Mouse (Mus musculus): ENCODE results near the gene Vmn2r23. TPM values are rescaled to one million over a fixed set of nuclear protein-coding genes. Genes with fewer than 3 reads are reported as not detected.
"Not testable (repeated sequence)": the region's sequence is repeated elsewhere in the genome, so short reads cannot be mapped to it uniquely, and the experiment has no call there.

The Vmn2r23 gene
- total RNA-seq (2021) (not detected), polyA plus RNA-seq (2012; rRNA removed) (not detected in 2 replicates)
- long read RNA-seq = 0 reads

DNA sequence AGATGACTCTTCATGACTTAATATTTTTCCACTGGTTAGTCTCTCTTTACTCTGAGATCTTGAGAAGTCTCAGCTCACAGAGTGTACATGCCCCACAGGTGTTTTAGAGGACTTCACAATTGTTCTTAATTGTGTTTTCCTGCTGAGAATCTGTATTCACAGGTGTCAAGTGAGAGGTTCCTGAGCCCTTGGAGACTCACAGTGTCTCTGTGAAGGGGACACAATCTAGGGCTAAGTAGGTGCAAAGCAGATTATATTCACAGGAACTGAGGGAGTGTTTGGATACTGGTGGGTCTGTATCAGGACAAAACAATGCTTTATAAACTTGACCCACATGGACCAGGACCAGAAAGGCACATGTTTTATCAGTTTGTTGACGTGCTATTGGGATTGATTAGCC is at the start of gene Vmn2r23:
TSS of gene Vmn2r23 (plus strand) at position 301 of the 400 bp plus-strand sequence.
- 59% methylated on average over 1 of the region's 1 CpGs for WGBS
- no peak within 1 kb of the TSS for H3K4me3 ChIP-seq
- no peaks in the 10 kb centered on the region for H3K27me3 ChIP-seq (ENCODE audit: control insufficient read depth, insufficient read depth, low read length)
- no peak within 1 kb of the TSS for H3K9ac ChIP-seq (ENCODE audit: low read depth, low read length)
- no peaks in the 10 kb centered on the region for H3K79me2 ChIP-seq (replicated peaks; ENCODE audit: control insufficient read depth, insufficient read depth, low read length)
- H3K36me3 ChIP-seq (ENCODE audit: control insufficient read depth, insufficient read depth, low read length) = no peaks in the 10 kb centered on the region
- intact Hi-C loops (cut with DNase I) = no loop called here
- H3K4me1 ChIP-seq (ENCODE audit: control insufficient read depth, insufficient read depth, low read length) = no peaks in the 10 kb centered on the region
- H3K27ac ChIP-seq = no peak within 1 kb of the TSS
- DNase-seq = no peak
- TF ChIP-seq POLR2A (IDR thresholded peaks at IDR 0.05; ENCODE audit: insufficient read depth, low read depth, low read length) = no peak
- no peak for TF ChIP-seq CTCF (IDR thresholded peaks at IDR 0.05)
- no peak for TF ChIP-seq EP300 (IDR thresholded peaks at IDR 0.05; ENCODE audit: insufficient read depth, low read depth, low read length)

DNA sequence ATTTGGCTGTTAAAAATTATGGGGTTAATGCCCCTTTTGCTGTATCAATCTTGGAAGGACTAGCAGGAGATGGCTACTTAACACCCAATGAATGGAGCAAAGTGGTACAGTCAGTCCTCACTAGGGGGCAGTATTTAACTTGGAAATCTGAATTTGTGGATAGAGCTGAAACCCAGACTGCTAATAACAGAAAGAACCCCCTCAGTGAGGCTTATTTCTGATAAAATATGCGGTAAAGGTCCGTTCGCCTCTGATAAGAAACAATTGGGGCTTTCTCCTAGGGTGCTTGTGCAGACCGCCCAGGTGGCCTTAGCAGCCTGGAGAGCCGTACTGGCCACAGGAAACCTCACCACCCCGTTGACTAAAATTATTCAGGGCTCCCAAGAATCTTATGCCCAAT is 45.4 kb upstream of the Vmn2r23 start:
- Histone ChIP-seq H3K4me1 (ENCODE audit: control insufficient read depth, insufficient read depth, low read length) (no peaks in the 10 kb centered on the region), H3K27me3 (ENCODE audit: control insufficient read depth, insufficient read depth, low read length) (no peaks in the 10 kb centered on the region), H3K27ac (no peak overlapping the region), H3K36me3 (ENCODE audit: control insufficient read depth, insufficient read depth, low read length) (no peaks in the 10 kb centered on the region), H3K9ac (ENCODE audit: low read depth, low read length) (no peak overlapping the region), H3K79me2 (replicated peaks; ENCODE audit: control insufficient read depth, insufficient read depth, low read length) (no peaks in the 10 kb centered on the region), H3K4me3 (no peak overlapping the region)
- 39% methylated on average over 6 of the region's 6 CpGs for WGBS
- TF ChIP-seq POLR2A (IDR thresholded peaks at IDR 0.05; ENCODE audit: insufficient read depth, low read depth, low read length) (no peak), EP300 (IDR thresholded peaks at IDR 0.05; ENCODE audit: insufficient read depth, low read depth, low read length) (no peak), CTCF (IDR thresholded peaks at IDR 0.05) (peak; percentile 31)
- intact Hi-C loops (cut with DNase I) = no loop called here
- no peak for DNase-seq

DNA sequence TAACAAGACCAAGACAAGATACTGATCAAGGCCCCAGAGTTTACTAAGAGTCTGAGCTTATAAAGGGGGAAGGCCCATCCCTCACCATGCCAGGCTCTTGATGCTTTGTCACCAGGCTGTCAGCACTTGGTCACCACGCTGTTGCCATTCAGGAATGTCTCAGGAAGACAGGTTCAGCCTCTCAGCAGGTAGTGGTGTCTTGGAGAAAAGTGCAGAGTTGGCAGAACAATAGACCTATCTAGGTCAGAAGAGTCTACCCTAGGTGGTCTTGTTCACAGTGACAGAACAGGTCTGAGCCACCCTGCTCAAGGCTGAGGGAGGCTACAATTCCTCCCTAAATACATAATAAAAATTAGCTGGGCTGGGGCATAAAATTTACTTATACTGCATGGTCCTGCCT is 5.8 kb upstream of the Vmn2r23 start:
- H3K4me1 ChIP-seq (ENCODE audit: control insufficient read depth, insufficient read depth, low read length); intact Hi-C loops (cut with DNase I); H3K4me3 ChIP-seq; H3K27ac ChIP-seq; H3K27me3 ChIP-seq (ENCODE audit: control insufficient read depth, insufficient read depth, low read length); DNase-seq; H3K36me3 ChIP-seq (ENCODE audit: control insufficient read depth, insufficient read depth, low read length); H3K79me2 ChIP-seq (replicated peaks; ENCODE audit: control insufficient read depth, insufficient read depth, low read length); H3K9ac ChIP-seq (ENCODE audit: low read depth, low read length): not testable (repeated sequence)
- WGBS = 43% methylated on average over 1 of the region's 1 CpGs

DNA sequence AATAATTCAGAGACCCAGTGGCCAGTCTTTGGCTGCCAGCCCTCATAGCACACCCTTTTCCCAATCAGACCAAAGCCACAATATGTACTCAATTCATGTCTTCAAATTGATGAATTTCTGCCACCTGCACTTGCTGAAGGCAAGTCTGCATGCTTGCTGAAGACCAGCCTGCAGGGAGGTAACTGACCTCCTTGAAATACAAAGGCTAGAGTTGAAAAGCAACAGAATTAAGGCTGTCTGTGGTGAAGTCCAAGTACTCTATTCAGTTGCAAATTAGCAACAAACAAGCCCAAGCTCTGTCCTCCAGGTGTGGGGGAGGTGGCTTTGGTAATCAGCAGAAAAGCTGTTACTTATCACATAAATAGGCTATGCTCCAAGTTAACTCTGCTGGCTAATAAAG is 5.3 kb upstream of the Vmn2r23 start:
- no peak for TF ChIP-seq EP300 (IDR thresholded peaks at IDR 0.05; ENCODE audit: insufficient read depth, low read depth, low read length)
- TF ChIP-seq CTCF (IDR thresholded peaks at IDR 0.05) = no peak
- no peak for TF ChIP-seq POLR2A (IDR thresholded peaks at IDR 0.05; ENCODE audit: insufficient read depth, low read depth, low read length)
- H3K27me3 ChIP-seq (ENCODE audit: control insufficient read depth, insufficient read depth, low read length) = no peaks in the 10 kb centered on the region
- no peak for DNase-seq

DNA sequence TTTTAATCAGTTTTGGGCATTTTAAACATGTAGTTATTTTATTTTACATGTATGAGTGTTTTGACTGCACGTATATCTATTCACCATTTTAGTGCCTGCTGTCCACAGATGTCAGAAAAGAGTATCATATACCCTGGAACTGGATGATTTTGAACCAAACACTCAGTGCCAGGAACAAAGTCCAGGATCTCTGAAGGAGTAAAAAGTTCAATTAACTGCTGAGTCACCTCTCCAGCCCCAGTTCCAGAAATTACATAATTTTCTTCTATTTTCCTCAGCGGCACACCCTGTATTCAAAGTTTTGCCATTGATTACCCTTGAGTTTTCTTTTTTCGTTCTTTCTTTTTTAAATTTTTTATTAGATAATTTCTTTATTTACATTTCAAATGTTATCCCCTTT is 67.6 kb downstream of the Vmn2r23 start:
- Histone ChIP-seq H3K4me3 (no peak overlapping the region), H3K4me1 (ENCODE audit: control insufficient read depth, insufficient read depth, low read length) (no peaks in the 10 kb centered on the region), H3K27me3 (ENCODE audit: control insufficient read depth, insufficient read depth, low read length) (no peaks in the 10 kb centered on the region), H3K79me2 (replicated peaks; ENCODE audit: control insufficient read depth, insufficient read depth, low read length) (no peaks in the 10 kb centered on the region), H3K27ac (no peak overlapping the region), H3K36me3 (ENCODE audit: control insufficient read depth, insufficient read depth, low read length) (no peaks in the 10 kb centered on the region), H3K9ac (ENCODE audit: low read depth, low read length) (no peak overlapping the region)
- no peak for DNase-seq
- TF ChIP-seq POLR2A (IDR thresholded peaks at IDR 0.05; ENCODE audit: insufficient read depth, low read depth, low read length) (no peak), CTCF (IDR thresholded peaks at IDR 0.05) (no peak), EP300 (IDR thresholded peaks at IDR 0.05; ENCODE audit: insufficient read depth, low read depth, low read length) (no peak)
- 66% methylated on average over 3 of the region's 3 CpGs for WGBS
- intact Hi-C loops (cut with DNase I) = no loop called here

More for the DNA sequence above, 5.3 kb upstream of the Vmn2r23 start:
- Histone ChIP-seq H3K79me2 (replicated peaks; ENCODE audit: control insufficient read depth, insufficient read depth, low read length) (no peaks in the 10 kb centered on the region), H3K9ac (ENCODE audit: low read depth, low read length) (no peak overlapping the region), H3K27ac (no peak overlapping the region), H3K36me3 (ENCODE audit: control insufficient read depth, insufficient read depth, low read length) (no peaks in the 10 kb centered on the region), H3K4me1 (ENCODE audit: control insufficient read depth, insufficient read depth, low read length) (no peaks in the 10 kb centered on the region), H3K4me3 (no peak overlapping the region)
- intact Hi-C loops (cut with DNase I) = no loop called here

DNA sequence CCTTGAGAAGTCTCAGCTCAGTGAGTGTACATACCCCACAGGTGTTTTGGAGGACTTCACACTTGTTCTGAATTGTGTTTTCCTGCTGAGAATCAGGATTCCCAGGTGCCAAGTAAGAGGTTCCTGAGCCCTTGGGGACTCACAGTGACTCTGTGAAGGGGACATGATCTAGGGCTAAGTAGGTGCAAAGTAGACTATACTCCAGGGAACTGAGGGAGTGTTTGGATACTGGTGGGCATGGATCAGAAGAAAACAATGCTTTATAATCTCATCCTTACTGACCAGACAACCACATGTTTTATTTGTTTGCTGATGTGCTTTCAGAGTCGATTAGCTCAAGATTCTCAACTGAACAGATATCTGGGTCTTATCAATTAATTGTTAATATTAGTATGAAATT is 76.1 kb downstream of the Vmn2r23 start, which contains the start of gene Vmn2r24:
TSS of gene Vmn2r24 (plus strand) at position 301 of the 400 bp plus-strand sequence.
- 61% methylated on average over 1 of the region's 1 CpGs for WGBS
- no peak within 1 kb of the TSS for H3K9ac ChIP-seq (ENCODE audit: low read depth, low read length)
- intact Hi-C loops (cut with DNase I) = no loop called here
- H3K36me3 ChIP-seq (ENCODE audit: control insufficient read depth, insufficient read depth, low read length) = no peaks in the 10 kb centered on the region
- H3K79me2 ChIP-seq (replicated peaks; ENCODE audit: control insufficient read depth, insufficient read depth, low read length) = no peaks in the 10 kb centered on the region
- no peak within 1 kb of the TSS for H3K4me3 ChIP-seq
- no peak for DNase-seq
- TF ChIP-seq EP300 (IDR thresholded peaks at IDR 0.05; ENCODE audit: insufficient read depth, low read depth, low read length) (no peak), CTCF (IDR thresholded peaks at IDR 0.05) (no peak), POLR2A (IDR thresholded peaks at IDR 0.05; ENCODE audit: insufficient read depth, low read depth, low read length) (no peak)
- no peaks in the 10 kb centered on the region for H3K27me3 ChIP-seq (ENCODE audit: control insufficient read depth, insufficient read depth, low read length)
- no peaks in the 10 kb centered on the region for H3K4me1 ChIP-seq (ENCODE audit: control insufficient read depth, insufficient read depth, low read length)
- no peak within 1 kb of the TSS for H3K27ac ChIP-seq
